Mouse (Mus musculus) heart, embryonic 11.5 days (tissue): ENCODE results near the gene Snrpd3. TPM values are rescaled to one million over a fixed set of nuclear protein-coding genes. Genes with fewer than 3 reads are reported as not detected.
A peak's percentile ranks its signal among the peaks of the same experiment; 100 is the strongest.

Experiments
- ATAC-seq: fragments of 200-750 bp; cut with Nextera tagmentation; replicated peaks from 2 replicates; pipeline ENCODE4 v1.8.0; 2017; ENCODE audit warnings: moderate library complexity; ENCODE audit not compliant: insufficient number of reproducible peaks, low FRiP score, low TSS enrichment
- H3K27ac ChIP-seq: fragments of 300-500 bp; sonication (generic); 2 replicates; pipeline ENCODE4 v1.5.1; 2014; ENCODE audit warnings: mild to moderate bottlenecking, low read depth, low read length
- H3K27me3 ChIP-seq: fragments of 300-500 bp; sonication (generic); 2 replicates; pipeline ENCODE4 v1.6.1; 2014; ENCODE audit warnings: mild to moderate bottlenecking, low read length, mixed read lengths; ENCODE audit not compliant: control insufficient read depth, insufficient read depth
- H3K36me3 ChIP-seq: fragments of 300-500 bp; sonication (generic); 2 replicates; pipeline ENCODE4 v1.6.1; 2014; ENCODE audit warnings: mild to moderate bottlenecking, low read length, moderate library complexity, mixed read lengths; ENCODE audit not compliant: control insufficient read depth, insufficient read depth
- H3K4me1 ChIP-seq: fragments of 300-500 bp; sonication (generic); 2 replicates; pipeline ENCODE4 v1.6.1; 2014; ENCODE audit warnings: low read length; ENCODE audit not compliant: control insufficient read depth, insufficient read depth
- H3K4me2 ChIP-seq: fragments of 300-500 bp; sonication (generic); 2 replicates; pipeline ENCODE4 v1.6.1; 2014; ENCODE audit warnings: mild to moderate bottlenecking, moderate library complexity
- H3K4me3 ChIP-seq: fragments of 300-500 bp; sonication (generic); 2 replicates; pipeline ENCODE4 v1.5.1; 2014; ENCODE audit warnings: low read depth, low read length
- H3K9ac ChIP-seq: fragments of 300-500 bp; sonication (generic); 2 replicates; pipeline ENCODE4 v1.6.1; 2014; ENCODE audit warnings: mild to moderate bottlenecking, low read depth, low read length, moderate library complexity
- H3K9me3 ChIP-seq: fragments of 300-500 bp; sonication (generic); replicated peaks from 2 replicates; pipeline ENCODE4 v1.6.1; 2016; ENCODE audit warnings: low read length; ENCODE audit not compliant: control insufficient read depth
- WGBS: fragments of 180-500 bp; shearing (Covaris S2); extraction: QIAGEN DNeasy Blood & Tissue Kit; methylation state at CpG from one replicate; pipeline ENCODE4 v1.1.7; 2014; ENCODE audit not compliant: insufficient replicate concordance; 5-methylcytosine and 5-hydroxymethylcytosine counted together
- polyA plus RNA-seq: library from polyadenylated mRNA; unstranded; fragments of >200 nt; fragmentation: Nextera tagmentation; extraction: Ambion mirVana; gene quantifications from 2 replicates; pipeline ENCODE4 v1.2.1, GENCODE M21; 2014

The Snrpd3 gene
- polyA plus RNA-seq, 1 experiment from 2014 or later, result 121 TPM

DNA sequence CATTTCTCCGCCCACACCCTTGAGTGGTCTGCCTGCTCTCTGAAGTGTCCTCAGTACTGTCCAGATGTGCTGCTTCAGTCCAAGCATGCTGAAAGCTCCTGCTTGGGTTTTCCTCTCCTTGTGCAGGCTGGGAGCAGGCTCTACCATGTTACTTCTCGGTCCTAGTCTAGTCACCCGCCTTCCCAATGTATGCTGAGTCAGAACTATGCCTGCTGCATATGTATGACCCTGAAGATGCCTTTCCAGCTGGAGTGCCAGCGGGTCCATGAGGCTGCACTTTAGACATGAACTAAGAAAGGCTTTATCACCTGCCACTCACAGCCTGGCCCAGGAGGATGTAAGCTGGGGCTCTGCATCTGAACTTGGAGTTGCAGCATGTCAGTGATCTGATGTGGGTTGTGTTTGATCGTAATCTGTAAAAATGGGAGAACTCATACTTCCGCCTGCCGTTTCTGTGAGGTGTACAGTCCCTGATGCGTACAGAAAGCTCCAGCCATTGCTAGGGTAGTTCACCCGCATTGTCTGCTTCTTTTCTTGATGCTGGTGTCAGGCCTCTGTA is 14.3 kb downstream of the Snrpd3 start:
- no peak overlapping the region for H3K9ac ChIP-seq
- ATAC-seq, result 0 out of 2 replicates have a peak, but pooled peaks have one; percentile 26
- H3K4me3 ChIP-seq, result no peak overlapping the region
- no peaks in the 10 kb centered on the region for H3K9me3 ChIP-seq
- 0 out of 2 replicates have a peak, but pooled peaks cover 2% of the 10 kb centered on the region for H3K4me1 ChIP-seq
- H3K36me3 ChIP-seq, result peaks cover 16% of the 10 kb centered on the region
- no peaks in the 10 kb centered on the region for H3K27me3 ChIP-seq
- H3K4me2 ChIP-seq, result no peak overlapping the region
- H3K27ac ChIP-seq, result no peak overlapping the region
- 91% methylated on average over 9 of the region's 9 CpGs for WGBS

DNA sequence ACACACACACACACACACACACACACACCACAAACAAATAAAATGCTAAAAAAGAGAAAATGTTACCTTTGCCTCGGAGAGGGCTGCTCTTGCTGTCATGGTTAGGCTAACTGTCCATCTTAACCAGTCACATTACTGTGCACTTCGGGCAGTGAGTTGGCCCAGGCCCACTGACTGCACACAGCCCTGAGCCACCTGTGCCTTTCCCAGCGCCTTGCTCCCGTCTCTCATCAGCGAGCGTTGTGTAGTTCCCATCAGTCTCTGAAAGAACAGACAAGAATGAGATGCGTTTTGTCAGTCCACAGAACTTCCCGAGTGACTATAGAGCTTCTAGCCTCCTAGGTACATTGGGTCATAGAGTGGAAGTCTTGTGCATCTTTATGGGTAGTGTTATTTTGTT is 16.9 kb downstream of the Snrpd3 start:
- Histone ChIP-seq H3K27ac (no peak overlapping the region), H3K36me3 (peaks cover 16% of the 10 kb centered on the region), H3K4me3 (no peak overlapping the region), H3K9ac (no peak overlapping the region), H3K27me3 (no peaks in the 10 kb centered on the region), H3K4me1 (0 out of 2 replicates have a peak, but pooled peaks cover 2% of the 10 kb centered on the region), H3K9me3 (no peaks in the 10 kb centered on the region), H3K4me2 (no peak overlapping the region)
- ATAC-seq, result no peak
- 89% methylated on average over 8 of the region's 8 CpGs for WGBS

DNA sequence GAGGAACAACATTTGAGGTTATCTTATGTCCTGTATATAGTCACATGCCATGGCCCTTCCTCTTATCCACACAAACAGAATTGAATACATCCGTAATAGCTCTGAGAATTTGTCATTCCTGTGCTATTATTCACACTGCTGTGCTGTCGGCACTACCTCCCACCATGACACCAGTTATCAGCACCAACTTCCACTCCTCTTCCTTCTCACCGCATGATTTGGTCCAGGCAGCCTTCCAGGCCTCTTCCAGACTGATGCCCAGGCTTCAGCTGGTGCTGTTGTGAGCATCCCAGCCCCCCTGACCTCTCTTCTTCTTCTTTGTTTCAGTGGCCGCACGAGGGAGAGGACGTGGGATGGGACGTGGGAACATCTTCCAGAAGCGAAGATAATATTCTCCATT is 17.6 kb downstream of the Snrpd3 start:
- H3K27ac ChIP-seq, result no peak overlapping the region
- no peak overlapping the region for H3K4me2 ChIP-seq
- ATAC-seq, result no peak
- whole genome bisulfite sequencing, result 74% methylated on average over 8 of the region's 8 CpGs
- 0 out of 2 replicates have a peak, but pooled peaks cover 2% of the 10 kb centered on the region for H3K4me1 ChIP-seq
- no peak overlapping the region for H3K4me3 ChIP-seq
- peaks cover 16% of the 10 kb centered on the region for H3K36me3 ChIP-seq
- no peaks in the 10 kb centered on the region for H3K9me3 ChIP-seq
- H3K27me3 ChIP-seq, result no peaks in the 10 kb centered on the region
- H3K9ac ChIP-seq, result no peak overlapping the region

DNA sequence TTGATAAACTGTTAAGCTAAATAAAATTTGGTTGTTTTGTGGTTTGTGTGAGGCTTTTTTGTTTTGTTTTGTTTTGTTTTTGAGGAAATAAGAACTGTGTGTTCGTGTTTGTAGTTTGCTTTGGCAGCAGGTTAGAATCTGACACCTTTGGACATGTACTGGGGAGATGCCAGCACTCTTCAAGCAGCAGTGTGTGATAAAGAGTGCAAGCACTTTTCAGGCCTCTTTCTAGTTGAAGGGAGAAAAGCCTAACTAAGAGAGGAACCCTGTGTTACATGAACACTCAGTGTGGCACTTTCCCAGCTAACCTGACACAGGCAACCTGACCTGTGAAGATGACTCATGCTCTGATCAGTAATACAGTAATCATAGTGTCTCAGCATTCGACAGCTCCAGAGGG is 18.1 kb downstream of the Snrpd3 start:
- WGBS, result 82% methylated on average over 2 of the region's 2 CpGs
- Histone ChIP-seq H3K36me3 (peaks cover 16% of the 10 kb centered on the region), H3K4me2 (no peak overlapping the region), H3K9ac (no peak overlapping the region), H3K27me3 (no peaks in the 10 kb centered on the region), H3K4me1 (0 out of 2 replicates have a peak, but pooled peaks cover 2% of the 10 kb centered on the region), H3K9me3 (no peaks in the 10 kb centered on the region), H3K4me3 (no peak overlapping the region), H3K27ac (no peak overlapping the region)
- ATAC-seq, result no peak

DNA sequence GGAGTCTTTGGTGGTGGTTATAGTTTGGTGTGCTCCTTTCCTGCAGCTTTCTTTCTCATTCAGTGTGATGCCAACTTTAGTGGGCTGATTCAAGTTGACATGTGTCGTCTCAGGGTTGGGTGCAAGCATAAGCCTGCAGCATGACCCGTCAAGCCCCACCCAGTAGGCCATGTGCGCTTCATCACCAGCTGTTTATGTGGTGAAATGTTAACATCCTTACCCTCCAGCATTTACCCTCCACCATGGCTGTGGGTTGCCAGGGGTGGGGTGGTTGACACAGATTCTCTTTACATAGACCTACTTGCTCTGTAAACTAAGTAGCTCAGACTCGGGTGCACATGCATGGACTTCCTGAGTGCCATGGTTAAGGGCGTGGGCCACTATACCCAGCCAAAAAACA is 18.8 kb downstream of the Snrpd3 start:
- Histone ChIP-seq H3K4me3 (no peak overlapping the region), H3K27ac (no peak overlapping the region), H3K4me1 (0 out of 2 replicates have a peak, but pooled peaks cover 2% of the 10 kb centered on the region), H3K27me3 (no peaks in the 10 kb centered on the region), H3K9me3 (no peaks in the 10 kb centered on the region), H3K4me2 (no peak overlapping the region), H3K9ac (no peak overlapping the region), H3K36me3 (peaks cover 16% of the 10 kb centered on the region)
- WGBS, result 88% methylated on average over 5 of the region's 5 CpGs
- no peak for ATAC-seq

DNA sequence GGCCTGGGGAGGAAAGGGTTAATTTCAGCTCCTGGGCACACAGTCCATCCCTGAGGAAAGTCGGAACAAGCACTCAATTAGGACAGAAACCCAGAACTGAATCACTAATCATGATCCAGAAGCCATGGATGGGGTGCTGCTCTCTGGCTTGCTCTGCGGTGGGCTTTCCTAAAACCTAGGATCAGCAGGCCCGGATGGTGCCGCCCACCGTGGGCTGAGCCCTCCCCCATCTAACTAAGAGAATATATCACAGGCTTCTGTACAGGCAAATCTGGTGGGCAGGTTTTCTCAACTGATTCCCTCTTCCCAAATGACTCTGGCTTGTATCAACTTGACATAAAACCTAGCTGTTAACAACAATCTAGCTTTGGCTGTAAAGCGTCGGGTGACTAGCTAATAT is 30.6 kb downstream of the Snrpd3 start:
- ATAC-seq, result no peak
- Histone ChIP-seq H3K4me1 (no peaks in the 10 kb centered on the region), H3K4me2 (no peak overlapping the region), H3K4me3 (no peak overlapping the region), H3K9ac (no peak overlapping the region), H3K27ac (no peak overlapping the region), H3K36me3 (no peaks in the 10 kb centered on the region), H3K27me3 (no peaks in the 10 kb centered on the region), H3K9me3 (no peaks in the 10 kb centered on the region; the same call in 1 of the 2 replicates)
- 49% methylated on average over 7 of the region's 7 CpGs for WGBS

DNA sequence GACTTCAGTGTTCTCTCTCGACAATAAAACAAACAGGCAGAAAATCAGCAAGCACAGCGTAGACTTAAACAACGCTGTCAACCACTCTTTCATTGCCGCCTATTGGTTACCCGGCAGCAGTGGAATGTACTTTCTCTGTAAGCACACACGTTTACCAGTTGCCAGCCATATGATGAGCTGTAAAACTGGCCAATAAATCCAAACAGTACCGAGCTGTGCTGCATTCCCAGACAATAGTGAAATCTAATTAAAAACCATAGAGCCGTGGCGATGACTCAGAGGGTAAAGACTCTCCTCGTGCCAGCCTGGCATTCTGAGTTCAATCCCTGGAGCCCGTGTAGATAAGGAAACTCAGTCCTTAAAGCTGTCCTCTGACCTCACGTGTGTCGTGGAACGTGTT is 31.1 kb downstream of the Snrpd3 start:
- no peak for ATAC-seq
- H3K4me2 ChIP-seq, result no peak overlapping the region

DNA sequence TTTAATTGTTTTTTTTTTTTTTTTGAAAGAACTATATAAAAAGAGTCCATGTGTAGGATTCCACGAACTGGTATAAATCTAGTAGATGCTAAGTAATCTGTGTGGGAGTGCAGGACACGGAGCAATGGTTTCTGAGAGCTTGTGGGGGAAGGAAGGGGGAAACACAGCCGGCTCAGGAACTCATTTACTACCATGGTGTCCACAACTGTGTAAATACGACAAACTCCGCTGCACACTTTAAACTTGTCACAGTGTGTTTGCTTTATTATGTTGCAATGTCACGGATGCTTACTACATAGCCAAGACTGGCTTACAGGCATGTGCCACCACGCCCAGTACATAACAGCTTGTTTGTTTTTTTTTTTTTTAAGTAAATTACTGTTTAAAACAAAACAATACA is 32.5 kb downstream of the Snrpd3 start:
- WGBS, result 70% methylated on average over 7 of the region's 7 CpGs
- Histone ChIP-seq H3K4me1 (no peaks in the 10 kb centered on the region), H3K9me3 (no peaks in the 10 kb centered on the region; the same call in 1 of the 2 replicates), H3K27ac (no peak overlapping the region), H3K27me3 (no peaks in the 10 kb centered on the region), H3K9ac (no peak overlapping the region), H3K4me2 (no peak overlapping the region), H3K4me3 (no peak overlapping the region), H3K36me3 (no peaks in the 10 kb centered on the region)
- no peak for ATAC-seq

More for the DNA sequence above, 31.1 kb downstream of the Snrpd3 start:
- no peak overlapping the region for H3K4me3 ChIP-seq
- no peaks in the 10 kb centered on the region for H3K4me1 ChIP-seq
- H3K9ac ChIP-seq, result no peak overlapping the region
- H3K36me3 ChIP-seq, result no peaks in the 10 kb centered on the region
- 69% methylated on average over 14 of the region's 14 CpGs for WGBS
- no peaks in the 10 kb centered on the region; the same call in 1 of the 2 replicates for H3K9me3 ChIP-seq
- H3K27me3 ChIP-seq, result no peaks in the 10 kb centered on the region
- no peak overlapping the region for H3K27ac ChIP-seq

DNA sequence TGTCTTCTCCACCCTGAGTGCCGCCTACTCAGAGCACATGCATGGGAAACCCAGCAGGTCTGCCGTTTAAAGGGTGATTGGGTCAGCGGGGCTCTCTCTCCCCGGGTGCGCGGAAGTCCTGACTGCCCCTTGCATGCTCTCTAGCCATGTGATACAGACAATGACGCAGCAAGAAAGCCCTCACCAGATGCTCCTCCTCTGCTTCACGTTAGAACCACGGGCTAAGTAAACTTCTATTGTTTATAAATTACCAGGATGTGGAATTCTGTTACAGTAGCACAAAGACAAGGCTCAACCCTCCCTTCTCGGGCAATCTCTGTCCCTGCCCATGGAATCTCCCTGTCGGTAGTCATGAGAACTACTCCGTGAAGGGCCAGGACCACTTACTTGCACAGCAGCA is 33.8 kb downstream of the Snrpd3 start:
- Histone ChIP-seq H3K4me2 (no peak overlapping the region), H3K9me3 (no peaks in the 10 kb centered on the region), H3K4me1 (peaks cover 5% of the 10 kb centered on the region; the same call in 1 of the 2 replicates), H3K27me3 (no peaks in the 10 kb centered on the region), H3K9ac (no peak overlapping the region), H3K4me3 (no peak overlapping the region), H3K36me3 (no peaks in the 10 kb centered on the region), H3K27ac (no peak overlapping the region)
- 42% methylated on average over 12 of the region's 12 CpGs for WGBS
- no peak for ATAC-seq
